In the genomic region with DNA sequence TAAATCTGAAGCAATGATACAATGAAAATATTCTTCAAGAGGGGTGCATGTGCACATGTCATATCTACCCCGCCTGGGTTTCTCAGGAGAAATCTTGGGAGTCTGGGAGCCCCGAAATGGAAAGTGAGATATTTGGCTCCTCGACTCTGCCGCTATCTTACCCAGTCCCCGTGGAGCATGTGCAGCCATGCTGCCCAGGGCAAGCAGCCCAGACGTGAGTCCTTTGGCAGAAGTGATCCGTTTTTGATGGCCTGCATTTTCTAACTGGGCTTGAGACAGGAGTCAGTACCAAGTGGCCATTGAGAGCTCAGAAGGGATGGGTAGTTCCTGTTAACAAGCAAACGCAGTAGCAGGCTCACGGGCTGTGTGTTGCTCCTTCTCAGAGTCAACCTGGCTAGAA, we compare ENCODE assay signal across 26 mouse cellular contexts.
DNase-seq lines count a peak whose midpoint lies in the region; ATAC-seq and TF ChIP-seq lines count a peak whose summit lies in the region.
"Had no signal": no experiment of that assay in that cellular context is flagged by ENCODE, and none has a peak within 500 bp of the region (broad histone marks: within the 10 kb centered on the region; RNA-seq: fewer than 3 reads in every experiment).

No protein-coding gene starts in this region.

- H3K27ac ChIP-seq in gastrocnemius, adult 2 months = no peak overlapping the region
- H3K27ac ChIP-seq in forebrain, embryonic 11.5 days (ENCODE audit: low read depth, low read length) = no peak overlapping the region
- H3K27ac ChIP-seq: embryonic facial prominence, embryonic 10.5 days; embryonic facial prominence, embryonic 15.5 days; forebrain, embryonic 13.5 days; heart, embryonic 15.5 days; kidney, embryonic 15.5 days; limb, embryonic 10.5 days; limb, embryonic 15.5 days; liver, embryonic 14.5 days had no signal

- peak; percentile 45 for DNase-seq in adrenal gland, postnatal 14 days
- DNase-seq in adrenal gland, postnatal 4 days (ENCODE audit: low spot score in 2 of 2) = no peak
- peak; percentile 39 for DNase-seq in gastrocnemius, adult 2 months
- DNase-seq in gastrocnemius, postnatal 10 days = no peak
- peak; percentile 24 for DNase-seq in left cerebral cortex, postnatal 4 days
- no peak for DNase-seq in left cerebral cortex, postnatal 10 days (ENCODE audit: extremely low spot score in 1 of 2, low spot score in 2 of 2)
- DNase-seq in heart, postnatal 4 days = peak; percentile 60
- no peak for DNase-seq in forebrain, embryonic 11.5 days (ENCODE audit: low spot score)
- DNase-seq: cerebellum, adult 9-10 months; kidney, adult 18-20 months; kidney, postnatal 4 days; lung, adult 2 months; lung, postnatal 10 days; midbrain, embryonic 14.5 days; right cerebral cortex, postnatal 14 days; thymus, postnatal 4 days had no signal

- no peak for TF ChIP-seq CTCF in gastrocnemius, adult 2 months (IDR thresholded peaks at IDR 0.05)

- no peak overlapping the region for H3K4me2 ChIP-seq in forebrain, embryonic 11.5 days (ENCODE audit: low read depth, low read length, severe bottlenecking)
- H3K4me2 ChIP-seq: embryonic facial prominence, embryonic 15.5 days; forebrain, embryonic 13.5 days; heart, embryonic 15.5 days; kidney, embryonic 15.5 days; limb, embryonic 15.5 days had no signal

- no peaks in the 10 kb centered on the region for H3K9me3 ChIP-seq in forebrain, embryonic 11.5 days (ENCODE audit: control insufficient read depth, low read length)
- H3K9me3 ChIP-seq: embryonic facial prominence, embryonic 10.5 days; embryonic facial prominence, embryonic 15.5 days; forebrain, embryonic 13.5 days; heart, embryonic 15.5 days; kidney, embryonic 15.5 days; limb, embryonic 10.5 days; limb, embryonic 15.5 days had no signal

- ATAC-seq in forebrain, embryonic 11.5 days (replicated peaks; ENCODE audit: low FRiP score) = no peak
- ATAC-seq: forebrain, embryonic 13.5 days; hindbrain, embryonic 16.5 days; Patski had no signal

- 94% methylated on average over 9 of the region's 9 CpGs for WGBS in forebrain, embryonic 11.5 days

- H3K27me3 ChIP-seq in forebrain, embryonic 11.5 days (ENCODE audit: control insufficient read depth, insufficient read depth, low read length) = no peaks in the 10 kb centered on the region
- H3K27me3 ChIP-seq: embryonic facial prominence, embryonic 15.5 days; forebrain, embryonic 13.5 days; heart, embryonic 15.5 days; kidney, embryonic 15.5 days; limb, embryonic 15.5 days; Patski had no signal

- H3K9ac ChIP-seq in forebrain, embryonic 11.5 days (ENCODE audit: low read length) = no peak overlapping the region
- H3K9ac ChIP-seq: embryonic facial prominence, embryonic 15.5 days; forebrain, embryonic 13.5 days; heart, embryonic 15.5 days; kidney, embryonic 15.5 days; limb, embryonic 15.5 days; liver, embryonic 14.5 days had no signal

- H3K36me3 ChIP-seq in forebrain, embryonic 11.5 days (ENCODE audit: control insufficient read depth, insufficient read depth, low read length) = no peaks in the 10 kb centered on the region
- H3K36me3 ChIP-seq: embryonic facial prominence, embryonic 10.5 days; embryonic facial prominence, embryonic 15.5 days; heart, embryonic 15.5 days; kidney, embryonic 15.5 days; limb, embryonic 10.5 days; limb, embryonic 15.5 days had no signal

- no peaks in the 10 kb centered on the region for H3K4me1 ChIP-seq in forebrain, embryonic 11.5 days (replicated peaks; ENCODE audit: control insufficient read depth, insufficient read depth, low read length)
- H3K4me1 ChIP-seq: embryonic facial prominence, embryonic 15.5 days; forebrain, embryonic 13.5 days; kidney, embryonic 15.5 days; limb, embryonic 15.5 days had no signal

- no peak overlapping the region for H3K4me3 ChIP-seq in gastrocnemius, adult 2 months
- H3K4me3 ChIP-seq in forebrain, embryonic 11.5 days (ENCODE audit: low read depth, low read length) = no peak overlapping the region
- H3K4me3 ChIP-seq: embryonic facial prominence, embryonic 10.5 days; embryonic facial prominence, embryonic 15.5 days; forebrain, embryonic 13.5 days; heart, embryonic 15.5 days; kidney, embryonic 15.5 days; limb, embryonic 10.5 days; limb, embryonic 15.5 days had no signal

- intact Hi-C loops in gastrocnemius, adult 2 months (cut with DNase I) = no loop called here
- intact Hi-C loops in left cerebral cortex, postnatal 4 days (cut with DNase I) = no loop called here
- intact Hi-C loops in left cerebral cortex, postnatal 10 days (cut with DNase I) = no loop called here

Comparison
In these comparisons a context has a peak if more than half of its experiments do, and no peak if none do; other contexts are left out.
1. DNase-seq: peak in adrenal gland, postnatal 14 days (single experiment), gastrocnemius, adult 2 months (single experiment), left cerebral cortex, postnatal 4 days (single experiment) and heart, postnatal 4 days (single experiment); none in adrenal gland, postnatal 4 days (0 of 2), gastrocnemius, postnatal 10 days (single experiment), left cerebral cortex, postnatal 10 days (0 of 2) and forebrain, embryonic 11.5 days (single experiment).